Mouse (Mus musculus) small intestine, adult 2 months (tissue): ENCODE results near the gene Aipl1. TPM values are rescaled to one million over a fixed set of nuclear protein-coding genes. Genes with fewer than 3 reads are reported as not detected.
A peak's percentile ranks its signal among the peaks of the same experiment; 100 is the strongest.

Experiments
- H3K27ac ChIP-seq: fragments of 200-500 bp; 2 replicates; pipeline ENCODE4 v1.5.1; 2012; ENCODE audit warnings: low read depth, low read length, control low read depth, inconsistent platforms; ENCODE audit not compliant: insufficient read depth
- H3K27me3 ChIP-seq: fragments of 200-500 bp; 2 replicates; pipeline ENCODE4 v1.6.1; 2012; ENCODE audit warnings: mild to moderate bottlenecking, moderate library complexity, low read length, inconsistent platforms; ENCODE audit not compliant: control insufficient read depth, insufficient read depth
- H3K36me3 ChIP-seq: fragments of 200-500 bp; 2 replicates; pipeline ENCODE4 v1.6.1; 2012; ENCODE audit warnings: mild to moderate bottlenecking, low read length, control low read depth, inconsistent platforms; ENCODE audit not compliant: control insufficient read depth, insufficient read depth
- H3K4me1 ChIP-seq: fragments of 200-500 bp; 2 replicates; pipeline ENCODE4 v1.6.1; 2012; ENCODE audit warnings: low read length, inconsistent platforms, mixed read lengths; ENCODE audit not compliant: control insufficient read depth, insufficient read depth, insufficient read length
- H3K4me3 ChIP-seq: fragments of 200-500 bp; 2 replicates; pipeline ENCODE4 v1.5.1; 2012; ENCODE audit warnings: low read depth, mild to moderate bottlenecking, control low read depth, inconsistent platforms, low read length, moderate library complexity
- CTCF ChIP-seq: fragments of 200-500 bp; IDR thresholded peaks from 2 replicates; pipeline ENCODE4 v1.5.1; 2012; ENCODE audit warnings: low read depth, mild to moderate bottlenecking, control low read depth, inconsistent platforms, low read length, moderate library complexity, mixed read lengths; ENCODE audit not compliant: insufficient replicate concordance, insufficient read length; ENCODE audit errors: extremely low read depth
- POLR2A ChIP-seq: fragments of 200-500 bp; IDR thresholded peaks from 2 replicates; pipeline ENCODE4 v1.6.1; 2012; ENCODE audit warnings: low read depth, mild to moderate bottlenecking, control low read depth, inconsistent platforms, low read length, moderate library complexity
- WGBS: fragments of 180-500 bp; shearing (Covaris S2); methylation state at CpG from one replicate; pipeline ENCODE4 v1.1.7; 2018; 5-methylcytosine and 5-hydroxymethylcytosine counted together
- polyA plus RNA-seq: library from polyadenylated mRNA; depleted of rRNA; stranded (reverse); fragments of >200 nt; gene quantifications from 2 replicates; pipeline ENCODE4 v1.2.3, GENCODE M21; 2012

Gene Aipl1
- polyA plus RNA-seq, 1 experiment, result 0.11 TPM

DNA sequence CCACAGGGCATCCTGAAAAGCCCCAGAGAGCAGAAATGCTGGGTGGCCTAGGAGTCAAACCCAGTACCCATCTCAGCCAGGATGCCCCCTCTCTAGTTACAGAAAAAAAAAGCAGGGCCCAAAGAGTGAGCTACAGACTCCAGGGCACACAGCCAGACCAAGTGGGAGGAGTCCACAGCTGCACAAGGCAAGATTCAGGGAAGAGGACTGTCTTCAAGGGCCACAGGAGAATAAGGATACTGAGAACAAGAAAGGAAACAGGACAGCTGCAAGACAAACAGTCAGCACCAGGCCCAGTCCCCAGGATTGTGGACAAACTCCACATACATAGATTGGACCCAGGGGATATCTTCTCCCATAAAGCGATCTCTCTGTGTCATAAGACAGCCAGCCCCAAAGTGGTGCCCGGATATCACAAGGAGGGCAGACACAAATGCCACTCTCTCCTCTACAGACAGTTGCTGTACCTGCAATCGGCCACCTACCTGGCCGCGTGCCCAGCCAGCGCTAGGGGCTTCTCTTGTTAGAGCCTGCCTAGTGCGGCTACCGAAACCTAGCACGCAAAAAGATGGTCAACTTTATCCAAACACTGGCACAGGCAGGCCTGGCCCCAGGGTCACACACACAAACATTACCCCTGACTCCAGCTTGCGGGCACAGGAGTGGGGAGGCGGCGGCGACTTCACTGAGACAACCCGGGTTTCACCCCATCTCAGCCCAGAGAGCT, 13.0 kb upstream of the Aipl1 start:
- peaks cover 4% of the 10 kb centered on the region for H3K4me1 ChIP-seq
- H3K36me3 ChIP-seq, result no peaks in the 10 kb centered on the region
- peaks cover 10% of the 10 kb centered on the region for H3K27me3 ChIP-seq
- H3K4me3 ChIP-seq, result peak overlapping the region; percentile 48
- TF ChIP-seq POLR2A (no peak), CTCF (no peak)
- no peak overlapping the region for H3K27ac ChIP-seq
- WGBS, result 21% methylated on average over 14 of the region's 14 CpGs

GRCm38 (mm10) chr11:72049171-72049759, 12.0 kb upstream of the Aipl1 start:
- no peak overlapping the region for H3K27ac ChIP-seq
- peaks cover 10% of the 10 kb centered on the region for H3K27me3 ChIP-seq
- WGBS, result 79% methylated on average over 8 of the region's 8 CpGs
- TF ChIP-seq CTCF (no peak), POLR2A (no peak)
- peaks cover 4% of the 10 kb centered on the region for H3K4me1 ChIP-seq
- H3K4me3 ChIP-seq, result no peak overlapping the region
- no peaks in the 10 kb centered on the region for H3K36me3 ChIP-seq

DNA sequence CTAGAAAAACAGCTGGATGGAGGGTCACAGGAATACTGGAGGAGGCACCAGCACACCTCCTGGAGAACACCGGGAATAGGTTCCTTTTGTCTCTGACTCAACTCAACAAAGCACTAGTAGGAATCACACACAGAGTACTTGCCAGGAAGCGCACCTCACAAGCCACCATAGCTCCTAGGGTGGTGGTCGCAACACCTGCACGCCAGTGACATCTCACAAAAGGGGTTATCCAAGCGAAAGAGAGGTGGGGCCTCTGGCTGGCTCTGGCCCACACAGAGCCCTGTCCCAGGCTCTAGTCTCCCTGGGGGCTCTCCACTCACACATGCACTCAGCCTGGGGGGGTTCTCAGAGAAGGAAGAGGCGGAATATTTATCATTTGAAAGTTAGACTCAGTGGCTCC, 11.4 kb upstream of the Aipl1 start:
- Histone ChIP-seq H3K27me3 (peaks cover 10% of the 10 kb centered on the region), H3K27ac (no peak overlapping the region), H3K36me3 (no peaks in the 10 kb centered on the region), H3K4me1 (peaks cover 4% of the 10 kb centered on the region), H3K4me3 (no peak overlapping the region)
- 71% methylated on average over 6 of the region's 6 CpGs for WGBS
- TF ChIP-seq POLR2A (no peak), CTCF (no peak)

GRCm38 (mm10) chr11:72044231-72044630, 6.9 kb upstream of the Aipl1 start:
- WGBS, result 69% methylated on average over 3 of the region's 3 CpGs
- Histone ChIP-seq H3K4me1 (peaks cover 8% of the 10 kb centered on the region), H3K4me3 (no peak overlapping the region), H3K27me3 (no peaks in the 10 kb centered on the region), H3K36me3 (no peaks in the 10 kb centered on the region), H3K27ac (no peak overlapping the region)
- no peak for TF ChIP-seq CTCF
- no peak for TF ChIP-seq POLR2A

DNA sequence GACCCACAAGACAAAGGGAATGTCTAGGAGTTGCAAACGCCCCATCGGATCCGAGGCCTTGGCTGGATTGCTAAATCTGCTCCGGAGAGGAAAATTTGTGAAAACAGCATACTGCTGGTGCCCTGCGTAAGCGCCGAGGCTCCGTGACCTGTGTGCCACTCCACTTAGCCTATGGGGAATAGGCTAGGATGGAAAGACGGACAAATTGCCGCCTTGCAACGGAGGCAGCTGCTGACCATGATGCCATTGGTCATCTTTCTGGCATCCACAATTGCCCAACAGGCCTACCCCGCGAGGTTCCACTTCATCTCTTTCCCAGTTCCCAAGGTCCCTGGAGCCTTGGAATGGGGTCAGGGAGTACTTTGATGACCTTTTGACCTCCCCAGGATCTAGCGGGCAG, 5.3 kb upstream of the Aipl1 start:
- Histone ChIP-seq H3K4me1 (peaks cover 8% of the 10 kb centered on the region), H3K27me3 (no peaks in the 10 kb centered on the region), H3K36me3 (no peaks in the 10 kb centered on the region), H3K4me3 (peak overlapping the region; percentile 76), H3K27ac (no peak overlapping the region)
- 3% methylated on average over 14 of the region's 14 CpGs for WGBS
- TF ChIP-seq CTCF (no peak), POLR2A (no peak)

DNA sequence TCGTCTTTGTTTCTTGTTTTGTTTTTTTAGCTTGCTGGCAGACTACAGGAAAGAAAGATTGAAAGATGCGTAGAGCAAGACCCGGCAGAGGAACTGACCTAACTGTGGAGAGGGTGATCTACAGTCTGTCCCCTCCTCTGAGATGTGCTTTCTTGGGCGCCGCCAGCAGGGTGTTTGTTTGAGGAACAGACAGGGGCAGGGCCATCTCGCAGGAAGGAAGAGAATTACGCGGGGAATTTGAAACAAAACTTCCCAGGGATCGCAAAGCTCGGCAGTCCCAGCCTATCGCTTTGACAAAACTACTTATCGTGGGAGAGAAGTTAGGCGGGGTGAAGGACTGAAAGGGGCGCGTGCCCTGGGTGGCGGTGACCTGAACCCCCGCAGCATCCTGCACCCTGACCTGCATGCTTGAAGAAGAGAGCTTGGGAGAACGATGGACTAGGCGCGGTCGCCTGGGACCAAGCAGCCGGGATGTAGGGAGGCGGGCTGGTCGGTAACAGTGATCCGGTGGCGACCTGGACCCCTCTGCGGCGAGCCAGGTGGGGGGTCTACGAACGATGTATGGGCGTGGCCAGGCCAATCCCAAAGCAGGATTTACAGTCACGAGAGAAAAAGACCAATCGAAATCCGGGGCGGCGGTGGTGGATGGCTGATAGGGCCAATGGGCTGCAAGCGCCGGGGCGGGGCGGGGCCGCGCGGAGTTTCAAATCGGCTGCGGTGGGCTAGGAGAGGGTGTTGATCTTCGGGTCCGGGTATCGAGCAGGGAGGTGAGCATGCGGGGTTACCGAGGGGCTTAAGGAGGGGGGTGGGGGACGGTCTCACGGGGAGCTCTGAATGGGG, 4.7 kb upstream of the Aipl1 start, which contains the start of gene Pimreg:
TSS of gene Pimreg (plus strand) at position 265 of the 840 bp plus-strand sequence.
- 2% methylated on average over 52 of the region's 52 CpGs for WGBS
- H3K27me3 ChIP-seq, result no peaks in the 10 kb centered on the region
- H3K4me1 ChIP-seq, result peaks cover 8% of the 10 kb centered on the region
- no peaks in the 10 kb centered on the region for H3K36me3 ChIP-seq
- H3K4me3 ChIP-seq, result peak within 1 kb of the TSS; percentile 76
- H3K27ac ChIP-seq, result no peak within 1 kb of the TSS
- TF ChIP-seq CTCF, result peak; percentile 19; the same call in 1 of the 2 replicates
- TF ChIP-seq POLR2A, result no peak

- TF ChIP-seq POLR2A (no peak), CTCF (no peak)
- Histone ChIP-seq H3K4me3 (no peak overlapping the region), H3K4me1 (peaks cover 8% of the 10 kb centered on the region), H3K36me3 (no peaks in the 10 kb centered on the region), H3K27me3 (no peaks in the 10 kb centered on the region; the same call in 1 of the 2 replicates), H3K27ac (no peak overlapping the region)
- WGBS, result 28% methylated on average over 6 of the region's 6 CpGs
Observed at GRCm38 (mm10) chr11:72041290-72041767, 4.0 kb upstream of the Aipl1 start.
